Mouse (Mus musculus) liver, adult (tissue): ENCODE measurements around the gene Kmt2b.

Source experiments
- GATA4 ChIP-seq: IDR thresholded peaks from 2 replicates; pipeline ENCODE4 v1.6.1; 2014; ENCODE audit warnings: mild to moderate bottlenecking, low read length; ENCODE audit not compliant: insufficient replicate concordance

Gene Kmt2b

DNA sequence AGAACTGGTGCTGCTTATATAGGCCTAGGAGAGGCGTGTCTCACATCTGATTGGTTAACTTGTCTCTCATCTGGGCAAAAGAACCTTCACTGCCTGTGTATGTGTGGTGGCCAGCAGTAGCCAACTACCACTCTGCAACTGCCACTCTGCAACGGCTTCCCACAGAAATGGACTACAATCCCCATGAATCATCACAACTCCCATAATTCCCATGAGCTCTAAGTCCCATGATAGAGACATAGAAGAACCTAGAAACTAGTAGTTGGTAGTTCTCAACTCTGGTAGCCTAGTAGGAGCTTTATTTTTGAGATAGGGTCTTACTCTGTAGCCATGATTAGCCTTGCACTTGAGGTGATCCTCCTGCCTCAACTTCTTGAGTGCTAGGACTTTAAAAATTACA is 38.6 kb downstream of the Kmt2b start:
- TF ChIP-seq GATA4, result no peak

DNA sequence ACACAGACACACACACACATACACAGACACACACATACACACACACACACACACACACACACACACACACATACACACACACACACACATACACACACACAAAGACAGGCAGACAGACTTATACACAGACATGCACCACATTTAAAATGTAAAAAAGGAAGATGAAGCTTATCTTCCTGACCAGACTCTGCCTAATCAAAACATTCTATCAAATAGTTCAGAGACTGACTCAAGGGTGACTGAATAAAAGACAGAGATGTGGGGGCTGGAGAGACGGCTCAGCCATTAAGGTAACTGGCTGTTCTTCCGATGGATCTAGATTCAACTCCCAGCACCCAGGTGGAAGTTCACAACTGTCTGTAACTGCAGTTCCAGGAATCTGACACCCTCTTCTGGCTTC is 44.2 kb downstream of the Kmt2b start:
- no peak for TF ChIP-seq GATA4

DNA sequence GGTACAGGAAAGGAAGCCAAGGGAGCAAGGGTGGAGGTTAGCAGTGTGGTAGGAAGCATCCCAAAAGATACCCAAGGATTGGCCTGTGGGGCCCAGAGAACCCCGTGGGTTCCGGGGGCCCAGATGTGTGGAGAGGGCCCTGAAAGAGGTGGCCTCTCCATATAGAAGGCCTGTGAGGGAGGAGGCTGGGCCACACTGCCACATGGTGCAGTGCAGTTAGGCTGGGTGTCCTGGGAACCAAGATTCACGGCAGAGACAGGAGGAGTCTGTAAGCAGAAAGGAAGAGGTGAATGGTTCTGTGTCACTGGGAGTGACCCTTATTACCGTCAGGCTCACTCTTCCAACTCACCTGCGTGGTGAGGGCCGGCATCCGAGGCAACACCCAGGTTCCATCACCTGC is 48.0 kb downstream of the Kmt2b start:
- no peak for TF ChIP-seq GATA4

DNA sequence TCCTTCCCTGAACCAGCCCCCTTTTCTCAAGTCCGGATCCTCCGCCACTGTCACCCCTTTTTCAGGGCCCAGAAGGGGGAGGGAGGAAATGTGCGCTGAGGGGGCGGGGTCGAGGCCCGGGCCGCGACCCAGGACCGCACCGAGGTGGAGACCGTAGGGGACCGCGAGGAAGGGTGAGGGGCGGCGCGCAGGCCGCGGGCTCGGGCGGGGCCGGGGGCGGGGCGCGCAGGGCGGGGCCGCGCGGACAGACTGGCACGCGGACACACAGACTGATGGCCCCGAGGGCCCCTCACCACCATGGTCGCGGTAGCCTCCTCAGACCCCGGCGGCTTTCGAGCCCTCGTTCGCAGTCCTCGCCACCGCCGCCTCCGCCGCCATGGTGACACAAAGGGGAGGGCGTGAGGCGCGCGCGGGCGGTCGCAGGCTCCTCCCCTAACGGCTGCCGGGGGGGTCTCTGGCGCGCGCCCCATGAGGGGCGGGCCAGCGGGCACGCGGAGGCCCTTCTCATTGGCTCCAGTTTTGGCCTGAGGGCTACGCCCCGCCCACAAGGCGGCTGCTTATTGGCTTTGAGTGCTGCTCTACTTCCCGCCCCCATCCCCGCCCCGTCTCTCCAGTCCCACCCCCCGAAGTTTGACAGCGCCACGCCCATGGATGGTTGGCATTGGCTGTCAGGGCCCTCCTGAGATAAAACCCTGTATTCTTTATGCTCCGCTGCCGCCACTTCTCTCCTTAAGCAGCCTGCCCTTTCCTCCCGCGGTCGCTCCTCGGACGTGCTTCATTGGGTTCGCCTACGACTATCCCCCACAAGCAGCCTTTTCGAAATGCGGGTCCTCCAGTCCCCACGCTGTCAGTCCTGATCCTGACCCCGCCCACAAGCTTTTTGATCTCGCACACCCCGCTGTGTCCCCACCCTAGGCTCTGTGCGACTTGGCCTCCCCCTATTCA is 53.6 kb downstream of the Kmt2b start, which contains the start of gene Arhgap33:
Arhgap33 (minus strand) TSS at position 428 of the 945 bp plus-strand sequence.
- TF ChIP-seq GATA4, result no peak

DNA sequence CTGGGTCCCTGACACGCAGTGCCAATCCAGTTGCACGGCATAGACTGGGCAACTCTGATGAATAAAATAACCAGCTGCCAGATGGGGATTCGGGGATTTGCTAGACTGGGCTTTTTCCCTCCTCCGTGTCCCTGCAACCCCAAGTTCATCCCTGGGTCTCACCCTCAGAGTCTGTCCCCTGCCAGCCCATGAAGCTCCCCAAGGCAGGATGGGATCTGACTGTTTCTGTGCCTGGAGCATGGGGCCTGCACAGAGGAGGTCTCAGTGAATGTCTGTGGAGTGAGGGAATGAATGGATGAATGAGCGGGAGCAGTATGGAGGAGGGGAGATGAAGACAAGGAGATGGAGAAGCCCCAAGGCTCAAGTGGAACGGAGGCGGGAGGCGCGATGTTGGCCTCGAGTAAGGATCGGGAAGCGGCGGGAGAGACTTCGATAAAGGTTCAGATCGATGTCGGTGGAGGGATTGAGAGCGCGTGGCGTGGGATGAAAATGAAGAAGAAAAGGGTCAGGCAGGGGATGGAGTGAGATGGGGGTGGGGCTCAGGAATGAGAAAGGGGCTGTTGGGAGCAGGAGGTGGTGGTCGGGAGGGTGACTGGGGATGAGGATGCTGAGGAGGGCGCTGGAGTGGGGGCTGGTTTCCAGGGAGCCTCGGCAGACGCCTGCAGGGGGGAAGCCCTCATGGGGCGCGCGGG is 54.4 kb downstream of the Kmt2b start:
- no peak for TF ChIP-seq GATA4

DNA sequence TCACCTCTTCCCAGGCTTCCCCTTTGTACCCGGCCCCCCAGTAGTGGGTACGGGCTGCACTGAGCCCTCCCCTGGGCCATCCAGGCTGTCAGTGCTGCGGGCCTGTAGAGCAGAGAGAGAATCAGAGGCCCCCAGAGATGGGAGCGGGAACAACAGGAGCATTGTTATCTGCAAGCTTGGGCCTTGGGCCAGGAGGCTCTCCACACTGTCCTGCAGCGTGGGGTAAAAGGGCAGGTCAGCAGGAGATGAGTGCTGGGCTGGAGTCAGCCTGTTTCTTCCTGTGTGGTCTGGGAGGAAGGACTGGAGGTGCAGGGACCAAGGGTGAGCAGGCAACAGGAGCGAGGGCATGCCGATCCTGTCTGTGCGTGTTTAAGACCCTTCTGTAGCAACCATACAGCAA is 55.6 kb downstream of the Kmt2b start:
- TF ChIP-seq GATA4, result peak; percentile 53; the same call in 1 of the 2 replicates

DNA sequence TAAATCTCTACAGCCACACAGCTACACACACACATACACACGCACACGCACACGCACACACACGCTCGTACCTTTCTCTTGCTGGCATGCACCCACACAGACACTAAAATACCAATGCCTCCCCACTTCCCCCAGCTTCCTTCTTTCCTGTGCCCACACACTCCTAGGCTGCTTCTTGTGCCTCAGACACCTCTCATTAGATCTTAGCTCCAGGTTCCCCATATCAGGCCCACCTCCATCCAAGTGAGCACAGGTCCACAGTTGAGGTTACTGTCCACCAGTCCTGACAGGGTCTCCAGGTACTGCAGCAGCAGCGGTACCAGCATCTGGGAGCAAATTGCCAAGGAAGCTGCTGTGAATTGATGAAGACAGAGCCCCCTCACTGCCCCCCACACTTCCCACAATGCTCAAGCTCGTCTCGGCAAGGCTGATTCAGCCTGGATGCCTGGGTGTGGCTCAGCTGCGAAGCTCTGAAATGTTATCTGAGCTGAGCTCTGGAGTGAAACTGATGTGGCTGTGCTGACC is 57.2 kb downstream of the Kmt2b start:
- no peak for TF ChIP-seq GATA4

DNA sequence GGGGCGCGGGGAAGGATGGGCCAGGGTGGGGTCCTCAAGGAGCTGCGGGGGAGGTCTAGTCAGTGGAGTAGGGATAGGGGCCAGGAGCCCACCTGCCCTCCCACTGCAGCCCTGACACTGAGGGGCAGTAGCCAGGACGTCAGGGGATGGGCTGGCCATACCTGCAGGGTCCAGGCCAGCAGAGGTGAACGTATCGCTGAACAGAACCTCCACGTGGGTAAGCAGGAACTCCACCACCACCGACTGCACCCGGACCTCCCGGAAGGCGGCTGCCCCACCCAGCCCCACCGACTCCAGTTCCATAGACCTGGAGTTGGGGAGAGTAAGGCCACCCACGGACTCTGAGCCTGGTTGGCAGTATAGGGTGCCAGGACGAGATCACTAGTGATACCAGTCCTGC is 61.5 kb downstream of the Kmt2b start:
- TF ChIP-seq GATA4, result no peak

DNA sequence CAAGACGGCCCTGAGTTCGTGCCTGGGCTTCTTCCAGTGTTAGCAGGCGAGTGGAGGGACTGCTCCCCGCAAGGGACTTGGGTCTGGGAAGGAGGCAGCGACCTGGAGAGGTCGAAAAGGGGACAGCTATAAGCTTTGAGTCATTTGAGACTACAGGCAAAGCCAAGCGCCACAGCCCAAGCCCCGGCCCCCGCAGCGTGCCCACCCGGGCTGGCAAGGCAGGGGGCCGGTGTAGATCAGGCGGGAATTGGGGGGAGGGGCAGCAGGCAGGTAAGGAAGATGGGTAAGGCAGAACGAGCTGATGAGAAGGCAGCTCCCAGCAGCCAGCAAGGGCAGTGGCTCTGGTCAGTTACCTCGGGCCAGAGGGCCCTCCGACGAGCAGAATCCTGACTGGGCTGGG is 62.1 kb downstream of the Kmt2b start:
- no peak for TF ChIP-seq GATA4

DNA sequence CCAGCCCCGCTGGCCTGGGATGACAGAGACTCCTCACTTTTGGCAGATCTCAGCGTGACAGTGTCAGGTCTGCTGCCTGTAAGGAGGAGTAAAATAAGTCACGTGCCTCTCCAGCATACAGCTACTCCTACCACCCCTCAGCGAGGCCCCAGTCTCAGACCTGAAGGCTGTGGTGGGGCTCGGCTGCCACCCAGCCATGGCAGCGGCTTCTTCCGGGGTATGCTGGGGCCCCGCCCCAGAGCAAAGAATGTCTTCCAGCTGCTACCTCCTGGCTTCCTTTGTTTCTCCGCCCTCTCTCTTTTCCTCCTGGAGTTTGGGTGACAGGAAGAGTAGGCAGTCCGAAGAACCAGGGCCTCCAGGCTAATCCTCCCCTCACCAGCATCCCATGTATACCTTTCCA is 62.6 kb downstream of the Kmt2b start:
- TF ChIP-seq GATA4, result no peak

DNA sequence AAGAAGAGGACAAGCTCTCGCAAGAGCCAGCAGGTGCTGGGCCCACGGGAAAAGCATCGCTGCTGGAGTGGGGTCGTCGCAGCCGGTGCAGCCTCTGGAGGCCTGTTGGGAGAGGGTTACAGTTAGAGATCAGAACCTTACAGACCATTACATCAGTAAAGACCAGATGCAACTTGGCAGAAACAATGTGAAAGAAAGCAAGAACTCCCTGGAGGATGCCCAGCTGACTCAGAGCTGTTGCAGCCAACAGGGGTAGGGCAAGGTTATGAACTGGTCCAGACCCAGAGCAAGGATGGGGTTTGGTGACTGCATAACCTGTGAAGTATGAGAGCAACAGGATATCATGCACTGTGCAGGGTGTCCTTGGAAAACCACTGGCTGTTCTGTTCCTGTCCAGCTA is 64.0 kb downstream of the Kmt2b start:
- no peak for TF ChIP-seq GATA4

DNA sequence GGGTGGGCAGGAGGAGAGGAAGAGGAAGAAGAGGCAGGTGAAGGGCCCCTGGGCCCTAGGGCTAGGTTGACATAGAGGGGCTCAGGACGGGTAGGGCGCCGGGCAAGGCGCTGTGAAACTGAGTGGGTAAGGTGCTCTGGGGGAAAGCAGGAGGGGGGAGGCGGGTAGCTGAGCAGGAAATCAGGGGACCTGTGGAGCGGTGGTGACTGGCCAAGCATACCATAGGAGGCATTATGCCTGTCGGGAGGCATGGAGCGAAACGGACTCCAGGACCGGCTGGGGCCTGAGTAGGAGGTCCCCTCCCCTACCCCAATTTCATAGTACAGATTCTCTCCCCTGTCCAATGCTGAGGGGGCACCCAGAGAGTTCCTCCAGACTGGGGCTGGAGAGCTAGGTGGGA is 65.7 kb downstream of the Kmt2b start:
- no peak for TF ChIP-seq GATA4

DNA sequence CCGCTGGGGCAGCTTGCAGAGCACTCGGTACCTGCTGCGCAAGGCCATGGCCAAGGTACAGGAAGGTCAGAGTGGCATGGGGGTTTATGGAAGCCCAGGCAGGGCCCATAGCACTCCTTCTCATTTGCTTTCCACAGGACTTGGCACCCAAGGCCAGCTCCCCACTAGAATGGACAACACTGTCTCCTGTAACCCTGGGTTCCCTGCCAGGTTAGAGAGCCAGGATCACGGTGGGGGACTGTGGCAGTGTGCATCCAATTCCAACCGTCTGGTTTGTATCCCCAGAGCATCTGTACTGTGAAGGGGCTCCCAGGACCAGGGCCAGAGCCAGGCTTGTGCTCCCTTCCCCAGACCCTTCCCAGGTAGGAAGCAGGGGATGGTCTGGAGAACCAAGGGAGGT is 67.7 kb downstream of the Kmt2b start:
- TF ChIP-seq GATA4, result no peak

DNA sequence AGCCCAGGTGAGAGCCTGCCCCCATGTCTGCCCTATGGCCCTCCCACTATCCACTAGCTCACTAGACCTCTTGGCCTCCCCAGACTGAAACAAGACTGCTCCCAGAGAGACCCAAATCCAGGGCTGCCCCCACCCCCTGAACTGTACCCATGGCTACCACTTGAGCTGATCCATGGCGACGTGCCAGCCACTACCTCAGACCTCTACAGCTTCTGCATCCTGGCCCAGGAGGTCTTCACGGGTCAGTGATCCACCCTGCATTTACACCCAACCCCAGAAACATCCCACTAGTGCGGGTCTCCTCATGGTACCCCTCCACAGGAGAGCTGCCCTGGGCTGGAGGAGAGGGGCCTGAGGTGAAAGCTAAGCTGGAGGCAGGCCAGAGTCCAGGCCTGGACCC is 68.1 kb downstream of the Kmt2b start:
- TF ChIP-seq GATA4, result no peak
